Mouse (Mus musculus) erythroblast, embryonic 14.5 days (primary cell): ENCODE measurements around the gene Chp2.
"Not testable (repeated sequence)": the region's sequence is repeated elsewhere in the genome, so short reads cannot be mapped to it uniquely, and the experiment has no call there.

Experiments used
- GATA1 ChIP-seq: IDR thresholded peaks from 2 replicates; pipeline ENCODE4 v1.6.1; 2012; ENCODE audit warnings: low read length, inconsistent platforms, mixed read lengths
- TAL1 ChIP-seq: IDR thresholded peaks from 3 replicates; pipeline ENCODE4 v1.6.1; 2012; ENCODE audit warnings: low read length, inconsistent platforms, mixed read lengths

GRCm38 (mm10) chr7:122242744-122243143, 23.4 kb downstream of the Chp2 start:
- TF ChIP-seq TAL1, GATA1: not testable (repeated sequence)
